Mouse (Mus musculus): ENCODE results near the gene Psma5.
"Not testable (repeated sequence)": the region's sequence is repeated elsewhere in the genome, so short reads cannot be mapped to it uniquely, and the experiment has no call there.

The Psma5 gene

GRCm38 (mm10) chr3:108256719-108257637, at the start of gene Psma5:
Psma5 (plus strand) TSS chr3:108256926.
- DNase-seq, result peak; percentile 96 to 97

GRCm38 (mm10) chr3:108209001-108209400, 47.7 kb upstream of the Psma5 start:
- no peak for DNase-seq

GRCm38 (mm10) chr3:108209536-108209935, 47.2 kb upstream of the Psma5 start:
- no peak for DNase-seq

GRCm38 (mm10) chr3:108209946-108210770, 46.6 kb upstream of the Psma5 start:
- DNase-seq, result peak; percentile 94 to 95

GRCm38 (mm10) chr3:108210771-108211139, 46.0 kb upstream of the Psma5 start, which contains the start of gene Atxn7l2:
Atxn7l2 (minus strand) TSS chr3:108210934.
- DNase-seq, result peak in 1 of 2 experiments; percentile 54

GRCm38 (mm10) chr3:108211845-108212244, 44.9 kb upstream of the Psma5 start:
- DNase-seq, result no peak

- DNase-seq, result no peak
Measured at GRCm38 (mm10) chr3:108212406-108212805, 44.3 kb upstream of the Psma5 start.

GRCm38 (mm10) chr3:108214734-108215133, 42.0 kb upstream of the Psma5 start:
- no peak for DNase-seq

GRCm38 (mm10) chr3:108220661-108221060, 36.1 kb upstream of the Psma5 start:
- no peak for DNase-seq

GRCm38 (mm10) chr3:108225711-108226557, 30.8 kb upstream of the Psma5 start:
- DNase-seq, result no peak

GRCm38 (mm10) chr3:108226558-108227350, 30.0 kb upstream of the Psma5 start, which contains the start of gene Sypl2:
Sypl2 (minus strand) TSS chr3:108226648.
- DNase-seq, result peak; percentile 42 to 48

GRCm38 (mm10) chr3:108227521-108227920, 29.2 kb upstream of the Psma5 start:
- no peak for DNase-seq

GRCm38 (mm10) chr3:108231646-108232045, 25.1 kb upstream of the Psma5 start:
- DNase-seq, result no peak

GRCm38 (mm10) chr3:108237474-108238102, 19.1 kb upstream of the Psma5 start:
- not testable (repeated sequence) for DNase-seq

- no peak for DNase-seq
Measured at GRCm38 (mm10) chr3:108241243-108241839, 15.4 kb upstream of the Psma5 start.

- no peak for DNase-seq
Measured at GRCm38 (mm10) chr3:108246857-108247256, 9.9 kb upstream of the Psma5 start.

- no peak for DNase-seq
Measured at GRCm38 (mm10) chr3:108257831-108258500, 1.2 kb downstream of the Psma5 start.

GRCm38 (mm10) chr3:108259319-108259718, 2.6 kb downstream of the Psma5 start:
- DNase-seq, result no peak

GRCm38 (mm10) chr3:108279495-108279894, 22.8 kb downstream of the Psma5 start:
- DNase-seq, result not testable (repeated sequence)

Measured in lung, adult 18-20 months (tissue).